Mouse (Mus musculus) forebrain, embryonic 13.5 days (tissue): Measurements from ENCODE around the gene Ptprt. TPM values are rescaled to one million over a fixed set of nuclear protein-coding genes. Genes with fewer than 3 reads are reported as not detected.
"Not testable (repeated sequence)": the region's sequence is repeated elsewhere in the genome, so short reads cannot be mapped to it uniquely, and the experiment has no call there.

Experiments
- ATAC-seq: fragments of 200-750 bp; cut with Nextera tagmentation; 2 replicates; pipeline ENCODE4 v1.8.0; 2017
- H3K27ac ChIP-seq: fragments of 300-500 bp; sonication (generic); 2 replicates; pipeline ENCODE4 v1.5.1; 2015; ENCODE audit warnings: inconsistent platforms, mild to moderate bottlenecking, moderate library complexity
- H3K27me3 ChIP-seq: fragments of 300-500 bp; sonication (generic); 2 replicates; pipeline ENCODE4 v1.6.1; 2015; ENCODE audit warnings: mild to moderate bottlenecking, inconsistent platforms
- H3K36me3 ChIP-seq: fragments of 300-500 bp; sonication (generic); 2 replicates; pipeline ENCODE4 v1.6.1; 2015; ENCODE audit warnings: mild to moderate bottlenecking, inconsistent platforms; ENCODE audit not compliant: poor library complexity, severe bottlenecking
- H3K4me1 ChIP-seq: fragments of 300-500 bp; sonication (generic); 2 replicates; pipeline ENCODE4 v1.6.1; 2015; ENCODE audit warnings: inconsistent platforms
- H3K4me2 ChIP-seq: fragments of 300-500 bp; sonication (generic); 2 replicates; pipeline ENCODE4 v1.6.1; 2015; ENCODE audit warnings: inconsistent platforms, mild to moderate bottlenecking, moderate library complexity
- H3K4me3 ChIP-seq: fragments of 300-500 bp; sonication (generic); 2 replicates; pipeline ENCODE4 v1.5.1; 2015; ENCODE audit warnings: mild to moderate bottlenecking, inconsistent platforms
- H3K9ac ChIP-seq: fragments of 300-500 bp; sonication (generic); 2 replicates; pipeline ENCODE4 v1.6.1; 2015; ENCODE audit warnings: mild to moderate bottlenecking, inconsistent platforms
- H3K9me3 ChIP-seq: fragments of 300-500 bp; sonication (generic); replicated peaks from 2 replicates; pipeline ENCODE4 v1.6.1; 2016; ENCODE audit warnings: inconsistent platforms
- WGBS: fragments of 180-500 bp; shearing (Covaris S2); methylation state at CpG from one replicate; pipeline ENCODE4 v1.1.7; 2015; 5-methylcytosine and 5-hydroxymethylcytosine counted together
- polyA plus RNA-seq: library from polyadenylated mRNA; unstranded; fragments of >200 nt; fragmentation: Nextera tagmentation; extraction: Ambion mirVana; gene quantifications from 2 replicates; pipeline ENCODE4 v1.2.1, GENCODE M21; 2015

The Ptprt gene
- polyA plus RNA-seq, 1 experiment from 2014 or later: 2.1 TPM

GRCm38 (mm10) chr2:162141845-162142411 lies 519.0 kb downstream of the Ptprt start:
- Histone ChIP-seq H3K4me1 (no peaks in the 10 kb centered on the region), H3K36me3 (no peaks in the 10 kb centered on the region), H3K4me3 (no peak overlapping the region), H3K27me3 (peaks cover 11% of the 10 kb centered on the region; the same call in 1 of the 2 replicates), H3K4me2 (no peak overlapping the region), H3K9ac (no peak overlapping the region), H3K9me3 (no peaks in the 10 kb centered on the region), H3K27ac (no peak overlapping the region)
- 85% methylated on average over 3 of the region's 3 CpGs for WGBS
- ATAC-seq: no peak

DNA sequence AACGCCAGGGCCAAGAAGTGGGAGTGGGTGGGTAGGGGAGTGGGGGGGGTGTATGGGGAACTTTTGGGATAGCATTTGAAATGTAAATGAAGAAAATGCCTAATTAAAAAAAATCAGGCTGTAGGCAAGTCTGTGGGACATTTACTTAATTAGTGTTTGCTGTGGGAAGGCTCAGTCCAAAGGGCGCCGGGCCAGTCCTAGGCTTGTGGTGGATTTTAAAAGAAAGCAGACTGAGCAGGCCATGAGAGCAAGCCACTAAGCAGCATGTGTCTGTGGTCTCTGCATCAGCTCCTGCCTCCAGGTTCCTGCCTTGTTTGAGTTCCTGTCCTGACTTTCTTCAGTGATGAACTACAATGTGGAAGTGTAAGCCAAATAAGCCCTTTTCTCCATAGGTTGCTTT lies 524.8 kb downstream of the Ptprt start:
- 75% methylated on average over 3 of the region's 3 CpGs for WGBS
- not testable (repeated sequence) for H3K36me3 ChIP-seq, H3K9me3 ChIP-seq, H3K4me3 ChIP-seq, H3K27ac ChIP-seq, ATAC-seq, H3K4me2 ChIP-seq, H3K9ac ChIP-seq
- Histone ChIP-seq H3K27me3 (peaks cover 47% of the 10 kb centered on the region), H3K4me1 (peaks cover 11% of the 10 kb centered on the region)

- Histone ChIP-seq H3K9ac (no peak overlapping the region), H3K4me2 (no peak overlapping the region), H3K27ac (no peak overlapping the region), H3K4me1 (peaks cover 12% of the 10 kb centered on the region), H3K36me3 (no peaks in the 10 kb centered on the region), H3K4me3 (no peak overlapping the region), H3K27me3 (peaks cover 74% of the 10 kb centered on the region), H3K9me3 (no peaks in the 10 kb centered on the region)
- peak; percentile 88 for ATAC-seq
- WGBS: 30% methylated on average over 4 of the region's 4 CpGs
Measured at GRCm38 (mm10) chr2:162131607-162132304, 529.2 kb downstream of the Ptprt start.

- Histone ChIP-seq H3K27ac (no peak overlapping the region), H3K4me3 (no peak overlapping the region), H3K4me2 (no peak overlapping the region), H3K36me3 (no peaks in the 10 kb centered on the region), H3K27me3 (peaks cover 61% of the 10 kb centered on the region), H3K9ac (no peak overlapping the region), H3K4me1 (peaks cover 12% of the 10 kb centered on the region), H3K9me3 (no peaks in the 10 kb centered on the region)
- WGBS: 93% methylated on average over 1 of the region's 1 CpGs
- no peak for ATAC-seq
Measured at GRCm38 (mm10) chr2:162129896-162130295, 531.1 kb downstream of the Ptprt start.

- Histone ChIP-seq H3K27me3 (0 out of 2 replicates have a peak, but pooled peaks cover 4% of the 10 kb centered on the region), H3K4me1 (no peaks in the 10 kb centered on the region), H3K9ac (no peak overlapping the region), H3K36me3 (no peaks in the 10 kb centered on the region), H3K27ac (no peak overlapping the region), H3K4me2 (no peak overlapping the region), H3K4me3 (no peak overlapping the region), H3K9me3 (no peaks in the 10 kb centered on the region)
- no peak for ATAC-seq
- 88% methylated on average over 2 of the region's 2 CpGs for WGBS
Measured at GRCm38 (mm10) chr2:162118041-162118440, 542.9 kb downstream of the Ptprt start.

GRCm38 (mm10) chr2:162082391-162082790 lies 578.6 kb downstream of the Ptprt start:
- Histone ChIP-seq H3K9ac (no peak overlapping the region), H3K4me2 (no peak overlapping the region), H3K36me3 (no peaks in the 10 kb centered on the region), H3K4me1 (0 out of 2 replicates have a peak, but pooled peaks cover 3% of the 10 kb centered on the region), H3K9me3 (no peaks in the 10 kb centered on the region), H3K27me3 (no peaks in the 10 kb centered on the region), H3K4me3 (no peak overlapping the region), H3K27ac (no peak overlapping the region)
- ATAC-seq: peak; percentile 48; the same call in 1 of the 2 replicates
- 88% methylated on average over 3 of the region's 3 CpGs for WGBS

- Histone ChIP-seq H3K4me3 (no peak overlapping the region), H3K4me2 (no peak overlapping the region), H3K27ac (no peak overlapping the region), H3K9ac (no peak overlapping the region), H3K9me3 (no peaks in the 10 kb centered on the region), H3K4me1 (0 out of 2 replicates have a peak, but pooled peaks cover 3% of the 10 kb centered on the region), H3K27me3 (no peaks in the 10 kb centered on the region), H3K36me3 (no peaks in the 10 kb centered on the region)
- ATAC-seq: no peak; the same call in 1 of the 2 replicates
- WGBS: 32% methylated on average over 1 of the region's 1 CpGs
Measured at GRCm38 (mm10) chr2:162080717-162081398, 580.1 kb downstream of the Ptprt start.

DNA sequence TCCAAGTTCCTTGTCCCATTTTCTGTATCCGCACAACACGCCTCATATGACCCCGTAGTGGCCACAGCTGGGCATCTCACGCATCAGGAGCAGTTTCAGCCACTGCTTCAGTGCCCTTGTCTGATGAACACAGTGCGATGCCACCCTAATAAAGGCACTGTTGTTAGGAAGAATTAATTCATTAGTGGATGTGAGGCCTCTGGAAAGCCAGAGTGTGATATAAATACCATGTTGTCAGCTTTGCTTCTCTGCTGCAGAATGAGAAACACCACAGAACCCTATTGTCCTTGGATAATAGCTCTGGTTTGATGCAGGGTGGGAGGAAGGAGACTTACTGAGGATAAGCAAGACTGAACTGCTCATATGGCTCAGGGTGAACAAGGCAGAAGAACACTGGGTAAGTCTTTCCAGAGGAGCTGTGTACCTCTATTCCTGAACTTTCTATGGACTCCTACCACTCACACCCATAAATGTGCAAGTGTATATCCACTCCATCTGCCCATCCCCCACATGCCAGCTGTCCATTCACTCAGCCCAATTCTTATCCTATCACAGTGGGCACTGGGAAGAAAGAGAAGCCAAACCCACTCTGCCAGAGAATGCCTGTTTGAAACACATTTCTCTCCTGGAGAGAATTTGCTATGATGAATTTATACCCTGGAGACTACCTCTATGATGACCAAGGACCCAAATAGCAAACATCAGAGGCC lies 582.2 kb downstream of the Ptprt start:
- no peak overlapping the region for H3K9ac ChIP-seq
- 86% methylated on average over 5 of the region's 5 CpGs for WGBS
- no peak overlapping the region for H3K4me3 ChIP-seq
- ATAC-seq: no peak
- no peaks in the 10 kb centered on the region for H3K9me3 ChIP-seq
- H3K27ac ChIP-seq: no peak overlapping the region
- no peaks in the 10 kb centered on the region for H3K36me3 ChIP-seq
- H3K4me2 ChIP-seq: no peak overlapping the region
- H3K27me3 ChIP-seq: no peaks in the 10 kb centered on the region
- H3K4me1 ChIP-seq: 0 out of 2 replicates have a peak, but pooled peaks cover 3% of the 10 kb centered on the region

DNA sequence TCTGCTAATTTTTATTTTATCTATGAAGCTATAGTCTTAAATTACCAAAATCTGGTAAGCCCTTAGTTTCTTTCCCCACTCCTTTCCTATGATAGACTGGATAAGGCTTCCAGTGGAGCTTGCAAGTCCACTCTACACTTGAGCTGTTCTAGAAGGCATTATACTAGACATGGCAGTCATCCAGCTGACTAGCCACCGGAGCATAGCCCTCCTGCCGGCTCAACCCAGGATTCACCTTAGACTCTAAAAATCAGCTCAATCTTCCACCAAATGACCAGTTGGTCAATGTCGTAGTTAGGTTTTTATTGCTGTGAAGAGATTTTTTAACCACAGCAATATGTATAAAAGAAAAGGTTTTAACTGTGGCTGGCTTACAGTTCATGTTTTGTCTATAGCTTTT lies 608.1 kb downstream of the Ptprt start:
- ATAC-seq: no peak
- H3K36me3 ChIP-seq: no peaks in the 10 kb centered on the region
- H3K4me1 ChIP-seq: no peaks in the 10 kb centered on the region
- WGBS: 96% methylated on average over 3 of the region's 3 CpGs
- H3K27ac ChIP-seq: no peak overlapping the region
- no peaks in the 10 kb centered on the region; the same call in 1 of the 2 replicates for H3K9me3 ChIP-seq
- no peak overlapping the region for H3K9ac ChIP-seq
- no peaks in the 10 kb centered on the region for H3K27me3 ChIP-seq
- H3K4me2 ChIP-seq: no peak overlapping the region
- H3K4me3 ChIP-seq: no peak overlapping the region

DNA sequence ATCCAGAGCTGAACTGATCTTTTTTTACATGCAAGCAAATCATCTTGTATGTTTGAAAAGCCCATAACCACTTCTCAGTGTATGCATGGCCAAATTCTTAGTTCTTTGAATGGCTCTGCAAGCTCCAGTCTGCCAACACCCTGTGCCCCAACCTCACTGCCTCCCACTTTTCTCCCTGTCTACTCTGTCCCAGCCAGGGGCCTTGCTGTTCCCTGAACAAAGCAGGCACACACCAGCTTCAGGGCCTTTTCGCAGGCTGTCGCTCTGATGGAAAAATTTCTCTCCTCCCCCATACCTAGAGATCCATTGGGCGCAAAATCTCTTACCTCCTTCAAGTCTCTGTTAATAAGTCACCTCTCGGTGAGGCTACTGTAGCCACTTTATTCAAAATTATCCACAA lies 610.7 kb downstream of the Ptprt start:
- Histone ChIP-seq H3K27me3 (no peaks in the 10 kb centered on the region), H3K9ac (no peak overlapping the region), H3K4me3 (no peak overlapping the region), H3K4me1 (no peaks in the 10 kb centered on the region), H3K36me3 (no peaks in the 10 kb centered on the region), H3K27ac (no peak overlapping the region), H3K4me2 (no peak overlapping the region), H3K9me3 (no peaks in the 10 kb centered on the region; the same call in 1 of the 2 replicates)
- no peak for ATAC-seq
- 77% methylated on average over 4 of the region's 4 CpGs for WGBS

DNA sequence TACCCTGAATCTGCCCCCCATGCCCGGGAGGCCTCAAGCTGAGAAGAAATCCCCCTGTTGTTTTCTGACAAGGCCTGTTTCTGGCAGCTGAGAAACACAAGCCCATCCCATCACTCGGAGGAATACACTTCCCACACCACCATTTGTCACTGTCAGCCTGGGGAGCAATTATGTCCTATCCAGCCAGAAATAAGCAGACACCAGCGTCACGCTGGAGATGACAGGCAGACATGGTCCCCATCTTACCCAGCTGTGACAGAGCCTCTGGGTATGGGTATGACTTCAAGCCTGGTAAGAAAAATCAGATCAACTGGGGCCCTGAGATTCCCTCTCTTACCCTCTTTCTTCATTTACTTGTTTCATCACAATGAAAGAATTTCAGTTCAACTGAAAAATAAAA lies 625.3 kb downstream of the Ptprt start:
- 70% methylated on average over 4 of the region's 4 CpGs for WGBS
- Histone ChIP-seq H3K4me1 (no peaks in the 10 kb centered on the region), H3K36me3 (no peaks in the 10 kb centered on the region), H3K4me2 (no peak overlapping the region), H3K9ac (no peak overlapping the region), H3K27ac (no peak overlapping the region), H3K27me3 (no peaks in the 10 kb centered on the region), H3K9me3 (no peaks in the 10 kb centered on the region), H3K4me3 (no peak overlapping the region)
- ATAC-seq: no peak

GRCm38 (mm10) chr2:162031636-162032035 lies 629.3 kb downstream of the Ptprt start:
- ATAC-seq: no peak
- Histone ChIP-seq H3K27ac (no peak overlapping the region), H3K4me1 (no peaks in the 10 kb centered on the region), H3K4me2 (no peak overlapping the region), H3K4me3 (no peak overlapping the region), H3K9ac (no peak overlapping the region), H3K9me3 (no peaks in the 10 kb centered on the region), H3K27me3 (no peaks in the 10 kb centered on the region), H3K36me3 (no peaks in the 10 kb centered on the region)
- 78% methylated on average over 4 of the region's 4 CpGs for WGBS
